Mouse (Mus musculus) skeletal muscle tissue, adult 2 months (tissue): ENCODE measurements around the gene Ang.

Experiments used
- DNase-seq: peaks from one replicate; pipeline ENCODE4 v3.0.0-alpha.2; 2012; ENCODE audit warnings: low read depth, low spot score

Ang gene

DNA sequence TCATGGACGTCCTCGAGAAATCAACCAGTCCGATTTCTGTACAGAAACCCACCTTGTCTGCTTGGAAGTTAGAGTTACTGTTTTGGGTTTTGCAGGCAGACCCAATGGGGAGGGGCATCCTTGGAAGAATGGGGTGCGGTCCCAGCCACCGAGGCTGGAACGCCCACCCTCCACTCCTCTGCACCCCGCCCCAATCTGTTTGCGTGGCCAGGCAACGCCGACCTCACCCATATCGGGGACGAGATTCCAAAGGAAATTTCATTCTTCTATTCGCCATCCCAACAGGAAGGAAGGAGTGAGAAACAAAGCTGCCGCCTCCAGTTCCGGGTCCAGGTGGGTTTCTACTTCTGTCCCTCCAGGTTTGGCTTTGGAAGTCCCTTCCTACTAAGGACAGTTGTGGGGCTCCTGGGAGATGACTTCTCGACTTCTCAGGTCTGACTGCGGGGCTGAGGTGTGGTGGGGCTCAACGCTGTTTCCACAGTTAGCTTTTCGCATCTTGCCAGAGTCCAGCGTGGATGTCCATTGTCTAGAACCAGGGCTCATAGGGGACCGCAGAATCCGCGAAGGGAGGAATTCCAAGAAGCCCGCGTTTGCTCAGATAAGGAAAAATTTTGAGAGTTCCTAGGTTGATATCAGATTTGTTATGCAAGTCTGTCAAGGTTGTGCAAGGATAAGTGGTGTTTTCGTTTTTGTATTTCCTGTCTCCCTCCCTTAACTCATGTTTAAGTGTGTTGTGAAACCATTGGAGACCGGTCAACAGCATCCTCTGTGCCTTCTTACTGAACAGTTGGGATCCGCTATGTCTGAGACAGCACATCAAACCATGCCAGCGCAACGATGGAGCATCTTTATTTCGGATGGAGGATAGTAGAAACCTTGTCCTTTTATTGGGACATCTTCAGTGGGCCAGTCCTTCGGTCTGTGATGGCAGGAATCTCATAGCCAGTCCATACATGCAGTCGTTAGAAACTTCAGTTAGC is at the start of gene Ang, which contains the start of gene Rnase4:
Gene Ang, plus strand, starts transcription at position 230 of the 980 bp plus-strand sequence.
Gene Rnase4, plus strand, starts transcription at position 157 of the 980 bp plus-strand sequence.
- peak; percentile 77 for DNase-seq

DNA sequence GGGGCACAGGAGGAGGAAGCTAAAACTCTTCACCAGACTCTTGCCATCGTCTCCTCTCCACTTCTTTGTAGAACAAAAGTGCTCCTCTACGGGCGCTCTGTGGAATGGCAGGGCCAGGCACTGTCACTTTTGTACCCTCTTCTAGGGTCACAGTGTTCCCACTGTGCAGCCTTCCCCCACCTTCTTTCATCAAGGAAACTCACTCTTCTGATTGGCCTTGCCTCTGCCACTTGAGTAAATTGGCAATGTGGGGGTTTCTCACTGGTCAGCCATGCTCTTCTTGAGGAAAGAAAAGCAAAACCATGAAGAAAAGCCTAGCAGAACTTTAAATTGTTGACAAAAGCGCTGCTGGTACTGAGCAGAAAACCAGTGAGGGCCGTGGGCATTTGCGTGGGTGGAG is 49.2 kb upstream of the Ang start, which contains the start of gene Rnase9:
Gene Rnase9, minus strand, starts transcription at position 101 of the 400 bp plus-strand sequence.
- no peak for DNase-seq

DNA sequence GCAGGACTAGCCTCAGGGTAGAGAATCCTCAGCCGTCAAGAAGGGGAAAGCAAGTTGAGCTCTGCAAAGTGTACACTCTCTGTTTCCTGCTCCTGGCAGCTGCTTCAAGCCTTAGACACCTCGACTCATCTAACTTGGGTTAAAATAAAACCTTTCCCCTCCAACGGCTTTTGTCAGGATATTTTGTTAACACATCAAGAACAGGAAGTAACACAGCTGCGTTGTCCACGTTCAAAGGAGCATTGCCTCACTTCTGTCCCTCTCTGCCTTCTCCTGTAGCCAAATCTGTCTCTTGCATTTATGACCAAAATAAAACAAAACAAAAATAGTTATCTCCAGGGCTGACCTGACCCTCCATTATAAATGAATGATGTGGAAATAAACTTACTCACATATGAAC is 43.1 kb upstream of the Ang start:
- no peak for DNase-seq

DNA sequence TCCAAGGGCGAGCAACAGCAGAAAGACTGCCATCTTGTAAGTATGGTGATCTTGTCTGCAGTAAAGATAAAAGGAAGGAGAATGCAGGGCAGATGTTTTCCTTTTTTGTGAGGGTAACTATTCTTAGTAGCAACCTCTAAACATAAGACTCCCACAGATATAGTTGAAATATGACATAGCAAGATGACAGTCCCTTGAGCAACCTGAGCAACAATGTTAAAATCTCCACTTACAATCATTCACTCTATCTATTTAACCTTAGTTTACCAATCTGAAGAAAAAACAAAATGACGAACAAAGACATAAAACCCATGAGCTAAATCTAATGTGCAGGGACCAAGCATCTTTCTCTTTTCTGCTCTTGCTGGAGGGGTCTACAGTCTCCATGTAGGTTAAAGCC is 40.9 kb upstream of the Ang start, which contains the start of gene Rnase11:
Gene Rnase11, minus strand, starts transcription at position 101 of the 400 bp plus-strand sequence.
- no peak for DNase-seq

DNA sequence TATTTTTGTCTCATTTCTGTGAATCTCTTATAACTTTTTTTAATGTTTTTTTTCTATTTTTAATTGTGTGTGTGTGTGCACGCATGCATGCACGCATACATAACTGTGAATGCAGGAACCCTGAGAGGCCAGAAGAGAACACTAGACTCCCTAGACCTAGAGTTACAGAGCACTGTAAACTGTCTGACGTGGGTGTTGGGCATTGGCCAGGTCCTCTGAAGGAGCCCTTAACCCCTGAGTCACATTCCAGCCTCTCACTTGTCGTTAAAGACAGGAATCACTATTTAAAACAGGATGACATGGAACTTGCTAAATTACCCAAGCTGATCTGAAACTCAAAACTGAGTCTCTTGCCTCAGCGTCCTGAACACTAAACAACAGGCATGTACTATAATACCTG is 39.0 kb upstream of the Ang start:
- DNase-seq, result no peak

DNA sequence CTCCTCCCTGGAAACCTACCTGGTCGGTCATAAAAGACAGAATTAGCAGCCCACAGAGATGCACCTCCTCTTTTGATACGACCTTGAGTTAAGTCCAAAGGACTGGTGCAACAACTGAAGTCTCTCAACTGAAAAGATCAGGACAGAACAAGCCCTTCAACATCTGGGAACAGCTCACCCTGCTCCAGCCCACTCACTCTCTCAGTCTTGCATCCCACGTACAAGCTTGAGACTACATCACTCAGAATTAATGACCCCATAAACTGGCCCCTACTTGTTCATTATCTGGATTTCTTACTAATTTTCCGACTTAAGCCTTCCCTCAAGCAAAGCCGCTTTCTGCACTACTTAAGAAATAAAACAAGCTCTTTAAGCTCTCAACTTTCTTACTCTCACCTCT is 37.8 kb upstream of the Ang start:
- no peak for DNase-seq

DNA sequence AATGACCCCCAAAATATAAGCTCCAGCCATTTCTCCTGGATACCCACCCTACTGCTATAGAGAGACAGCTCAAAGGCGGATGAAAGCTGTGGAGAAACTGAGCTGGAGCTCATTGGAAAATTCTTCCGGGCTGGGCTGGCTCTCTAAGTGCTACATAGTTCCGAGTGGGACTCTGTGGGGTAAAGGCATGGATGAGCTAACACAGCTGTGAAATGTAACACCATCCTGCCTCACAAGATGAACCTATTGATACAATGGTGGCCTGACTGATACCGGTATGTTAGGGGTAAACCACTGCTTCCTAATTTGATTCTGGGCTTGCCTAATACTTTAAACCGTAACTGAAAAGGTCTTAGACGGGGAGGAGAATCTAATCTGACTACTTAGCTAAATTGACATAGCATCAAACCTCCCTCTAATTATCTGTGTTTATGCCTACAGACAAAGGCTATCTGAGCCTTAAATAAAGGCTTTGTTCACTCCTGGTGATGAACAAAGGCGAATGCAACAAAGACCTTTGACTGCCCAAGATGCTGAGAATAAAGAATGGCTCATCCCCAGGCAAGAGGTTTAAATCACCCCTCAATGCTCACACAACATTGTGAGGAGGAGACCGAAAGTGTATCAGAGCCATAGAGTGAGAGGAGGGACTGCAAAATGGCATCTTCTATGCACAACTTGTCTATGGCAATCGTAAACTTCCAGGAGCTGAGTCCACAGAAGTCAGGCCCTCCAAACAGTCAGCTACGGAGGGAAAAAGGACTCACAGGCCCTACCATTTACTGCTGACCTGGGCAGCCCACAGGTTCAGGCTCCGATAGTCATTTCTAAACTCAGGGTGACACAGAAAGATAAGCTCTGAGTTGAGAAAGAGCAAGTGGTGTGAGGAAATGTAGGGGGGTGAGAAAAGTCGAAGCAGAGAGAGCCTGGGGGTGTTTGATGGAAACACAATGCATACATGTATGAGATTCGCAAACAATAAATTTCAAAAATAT is 36.4 kb upstream of the Ang start:
- no peak for DNase-seq

DNA sequence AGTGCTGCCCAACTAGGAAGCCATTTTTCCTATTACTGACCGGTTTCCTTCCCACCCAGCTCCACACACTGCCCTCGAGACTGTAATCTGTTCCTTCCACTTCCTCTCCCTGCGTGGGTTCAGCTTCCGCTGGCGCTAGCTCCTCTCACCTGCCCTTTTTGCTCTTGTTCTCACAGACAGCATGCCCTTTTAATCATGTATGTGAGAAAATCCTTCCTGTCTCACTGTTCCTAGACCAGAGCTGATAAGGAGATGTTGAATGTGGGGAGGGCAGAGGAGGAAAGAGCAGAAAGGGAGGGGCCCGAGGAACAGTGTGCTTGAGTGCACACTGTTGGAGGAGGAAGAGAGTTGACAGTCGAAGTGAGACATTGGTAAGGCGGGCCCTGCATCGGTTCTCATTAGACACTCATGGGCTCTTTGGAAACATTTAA is 33.5 kb upstream of the Ang start, which contains the start of gene Rnase12:
Gene Rnase12, minus strand, starts transcription at position 261 of the 431 bp plus-strand sequence.
- DNase-seq, result no peak

DNA sequence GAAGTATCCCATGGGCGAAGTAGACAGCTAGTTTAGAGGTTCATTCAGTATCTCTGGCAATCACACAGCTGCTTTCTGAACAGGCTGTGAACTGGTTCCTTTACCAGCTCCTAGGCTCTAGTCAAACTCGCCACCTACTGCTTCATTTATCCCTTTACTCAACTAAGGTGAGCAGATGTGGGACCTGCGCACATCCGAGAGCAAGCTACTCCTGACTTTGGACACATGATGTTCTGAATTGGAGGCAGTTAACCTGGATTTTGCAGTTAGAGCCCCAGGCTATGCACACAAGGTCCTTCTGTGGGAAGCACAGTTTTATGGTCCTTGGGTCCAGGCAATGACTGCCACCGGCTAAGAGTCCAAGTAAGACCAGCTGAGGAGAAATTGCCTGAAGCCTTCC is 30.2 kb upstream of the Ang start:
- DNase-seq, result no peak

DNA sequence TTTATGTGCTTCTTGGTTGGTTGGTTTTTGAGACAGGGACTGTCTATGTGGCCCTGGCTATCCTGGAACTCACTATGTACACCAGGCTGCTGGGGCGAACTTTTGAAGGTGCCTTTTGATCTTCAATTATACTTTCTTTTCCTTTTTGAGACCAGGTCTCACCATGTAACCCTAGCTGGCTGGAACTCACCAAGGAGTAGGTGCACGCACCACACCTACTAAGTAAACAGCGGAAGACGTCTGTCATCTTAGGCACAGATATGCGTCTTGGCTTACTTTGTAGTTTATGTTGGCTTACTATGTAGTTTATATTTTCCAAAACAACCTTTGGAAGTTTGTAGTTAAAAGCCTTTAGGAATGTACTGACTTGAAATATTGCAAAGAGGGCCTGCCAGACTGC is 22.0 kb upstream of the Ang start:
- no peak for DNase-seq

DNA sequence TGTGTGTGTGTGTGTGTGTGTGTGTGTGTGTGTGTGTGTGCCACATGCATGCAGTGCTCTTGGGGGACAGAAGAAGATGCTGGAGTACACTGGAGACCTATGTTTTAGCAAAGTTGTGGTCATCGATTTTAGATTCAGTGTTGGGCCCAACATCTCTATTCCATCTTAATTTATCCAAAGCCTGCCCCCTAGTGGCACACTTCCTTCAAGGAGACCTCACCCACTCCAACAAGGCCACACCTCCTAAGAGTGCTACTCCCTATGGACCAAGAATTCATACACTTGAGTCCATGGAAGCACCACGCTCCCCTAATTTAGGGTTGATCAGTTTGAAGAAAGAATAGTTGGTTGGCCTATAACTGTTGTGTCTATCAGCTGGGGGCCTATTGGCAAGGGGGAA is 21.3 kb upstream of the Ang start:
- DNase-seq, result no peak

DNA sequence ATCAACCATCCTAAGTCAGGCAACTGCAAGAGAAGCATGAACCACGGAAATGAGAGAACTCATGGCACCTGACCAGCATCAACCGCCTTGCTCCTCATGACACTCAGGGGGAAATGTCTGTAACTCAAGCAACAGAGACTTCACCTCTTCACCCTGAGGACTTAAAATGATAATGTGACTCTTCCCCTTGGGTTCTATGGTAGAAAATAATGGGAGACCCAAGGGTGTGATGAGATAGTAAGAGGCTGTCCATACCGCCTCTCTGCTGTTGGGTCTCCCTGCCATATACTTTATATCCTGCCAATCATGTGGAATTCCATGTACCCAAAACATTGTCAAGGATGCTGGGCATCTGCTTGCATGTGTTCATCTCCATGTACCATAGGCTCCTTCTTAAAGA is 16.6 kb upstream of the Ang start, which contains the start of gene Olfr750:
Gene Olfr750, minus strand, starts transcription at position 101 of the 400 bp plus-strand sequence.
- no peak for DNase-seq

DNA sequence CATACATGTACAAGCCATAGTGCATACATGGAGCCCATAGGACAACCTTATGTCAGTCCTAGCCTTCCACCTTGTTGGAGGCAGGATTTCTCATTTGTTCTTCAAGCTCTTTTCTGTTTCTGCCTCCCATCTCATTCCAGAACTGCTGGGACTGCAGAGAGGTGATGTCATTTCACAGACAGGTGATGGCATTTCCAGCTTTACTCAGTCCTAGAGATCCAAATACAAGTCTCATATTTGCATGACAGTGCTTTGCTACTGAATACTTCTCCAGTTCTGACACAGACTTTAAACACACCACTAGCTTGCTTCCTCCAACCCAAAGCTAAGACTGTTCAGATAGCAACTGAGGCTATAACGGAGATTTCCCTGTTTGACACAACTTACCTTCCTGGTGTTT is 11.8 kb upstream of the Ang start:
- DNase-seq, result no peak

DNA sequence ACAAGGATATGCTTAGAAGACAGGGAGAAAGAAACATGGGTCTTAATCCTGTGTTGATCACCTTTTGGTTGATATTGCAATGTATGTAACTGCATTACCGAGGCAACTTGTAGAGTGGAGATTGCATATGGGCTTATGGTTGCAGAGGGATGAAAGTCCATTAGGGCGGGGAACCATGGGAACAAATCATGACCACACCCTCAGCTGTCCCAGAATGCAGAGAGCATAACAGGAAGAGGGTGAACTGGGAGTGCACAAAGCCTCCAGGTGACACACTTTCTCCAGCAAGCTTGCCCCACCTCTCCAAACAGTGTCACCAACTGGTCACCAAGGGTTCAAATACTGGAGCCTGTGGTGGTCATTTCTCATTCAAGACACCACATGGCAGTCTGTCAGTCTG is 9.9 kb upstream of the Ang start:
- no peak for DNase-seq

DNA sequence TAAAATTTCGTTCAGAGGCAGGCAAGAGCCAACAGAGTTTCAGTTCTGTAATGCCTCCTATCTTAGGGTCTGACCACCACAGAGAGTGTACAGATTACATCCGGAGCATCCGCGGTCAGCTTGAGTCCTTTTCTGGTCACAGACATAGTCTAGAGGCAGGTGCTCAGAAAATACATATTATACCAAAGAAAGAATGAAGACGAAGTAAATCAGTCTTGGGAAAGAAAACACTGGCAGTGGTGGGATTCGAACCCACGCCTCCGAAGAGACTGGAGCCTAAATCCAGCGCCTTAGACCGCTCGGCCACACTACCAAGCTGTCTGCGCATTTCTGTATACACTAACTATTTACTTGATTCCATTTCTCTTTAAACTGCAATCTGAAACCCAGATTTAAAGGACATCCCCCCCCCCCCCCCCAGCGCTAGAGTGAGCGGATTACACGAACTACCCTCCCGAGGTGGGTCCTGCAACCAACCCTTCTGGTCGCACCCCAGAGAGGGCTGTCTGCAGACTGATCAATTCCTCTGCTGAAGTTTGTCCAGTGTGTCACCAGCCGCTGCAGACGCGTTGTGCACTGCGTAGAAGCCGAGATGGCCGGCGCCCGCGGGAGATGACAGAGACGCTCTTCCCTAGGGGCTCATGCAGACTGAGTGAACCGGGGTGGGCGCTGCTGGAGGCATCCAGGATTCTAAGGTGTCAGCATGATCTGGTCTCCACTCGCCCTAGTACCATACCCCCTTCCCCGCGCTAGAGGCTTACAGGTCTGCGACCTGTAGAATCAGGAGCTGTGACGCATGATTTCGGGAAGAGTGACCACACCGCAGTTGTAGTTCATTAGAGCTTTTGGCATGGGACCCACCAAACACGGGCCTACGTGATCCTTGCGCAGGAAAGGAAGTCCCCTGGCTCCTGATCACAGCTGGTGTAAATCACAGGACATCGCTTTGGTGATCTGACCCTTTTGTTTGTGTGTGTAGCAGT is 8.1 kb upstream of the Ang start:
- no peak for DNase-seq

DNA sequence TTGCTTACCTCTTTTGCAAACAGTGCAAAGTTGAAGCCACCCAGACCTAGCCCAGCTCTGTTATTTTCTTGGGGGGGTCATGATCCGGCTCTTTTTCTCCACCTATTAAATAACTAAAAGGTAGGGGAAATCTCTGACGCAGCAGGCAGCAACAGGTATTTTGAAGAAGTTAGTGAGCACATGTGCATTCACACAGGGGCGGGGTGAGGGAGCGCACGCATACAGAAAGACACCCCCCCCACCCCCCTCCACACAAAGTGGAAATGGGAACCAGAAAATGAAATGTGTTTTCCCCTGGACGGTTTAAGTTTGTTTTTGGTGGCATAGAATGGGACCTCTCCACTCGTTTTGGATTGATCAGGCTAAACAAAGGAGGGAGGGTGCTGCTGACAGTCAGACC is 7.1 kb upstream of the Ang start:
- no peak for DNase-seq

DNA sequence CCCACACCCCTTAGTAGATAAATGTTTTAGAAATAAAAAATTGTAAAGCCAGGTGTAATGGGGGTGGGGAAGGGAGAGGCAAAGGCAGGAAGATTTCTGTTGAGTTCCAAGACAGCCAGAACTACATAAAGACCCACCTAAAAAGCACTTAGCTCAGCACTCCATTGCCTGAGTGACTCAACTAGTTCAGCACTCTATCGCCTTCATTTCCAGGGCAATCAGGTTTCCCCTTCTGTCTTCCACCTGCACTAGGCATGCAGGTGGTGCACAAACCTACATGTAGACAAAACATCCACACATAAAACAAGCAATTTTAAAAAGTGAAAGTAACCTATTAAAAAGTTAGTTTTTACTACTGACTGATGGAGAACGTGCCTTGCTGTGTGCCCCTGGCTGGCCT is 5.9 kb upstream of the Ang start:
- DNase-seq, result no peak

DNA sequence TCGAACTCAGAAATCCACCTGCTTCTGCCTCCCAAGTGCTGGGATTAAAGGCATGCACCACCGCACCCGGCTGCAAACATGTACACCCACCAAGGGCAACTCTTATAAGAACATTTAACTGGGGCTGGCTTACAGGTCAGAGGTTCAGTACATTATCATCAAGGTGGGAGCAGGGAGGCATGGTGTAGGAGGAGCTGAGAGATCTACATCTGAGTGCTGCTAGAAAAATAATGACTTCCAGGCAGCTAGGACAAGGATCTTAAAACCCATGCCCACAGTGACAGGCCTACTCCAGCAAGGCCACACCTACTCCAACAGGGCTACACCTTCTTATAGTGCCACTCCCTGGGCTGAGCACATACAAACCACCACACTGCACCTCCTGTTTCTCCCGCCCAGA is 5.0 kb upstream of the Ang start:
- DNase-seq, result no peak

DNA sequence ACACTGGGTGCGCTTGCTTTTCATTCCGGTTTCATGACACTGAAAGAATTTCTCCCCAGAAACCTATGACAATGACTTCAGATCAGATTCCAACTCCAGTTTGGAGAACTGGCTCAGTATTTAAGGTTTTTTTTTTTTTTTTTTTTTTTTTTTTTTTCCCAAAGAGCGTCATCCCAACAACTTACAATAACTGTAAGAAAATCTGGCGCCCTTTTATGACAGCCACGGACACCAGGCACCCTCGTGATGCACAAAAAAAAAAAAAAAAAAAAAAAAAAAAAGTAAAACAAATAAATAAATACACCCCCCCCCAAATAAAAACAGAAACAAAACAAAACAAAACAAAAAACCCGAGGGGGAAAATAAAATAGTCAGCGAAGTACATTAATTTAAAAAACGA is 3.2 kb upstream of the Ang start:
- no peak for DNase-seq

DNA sequence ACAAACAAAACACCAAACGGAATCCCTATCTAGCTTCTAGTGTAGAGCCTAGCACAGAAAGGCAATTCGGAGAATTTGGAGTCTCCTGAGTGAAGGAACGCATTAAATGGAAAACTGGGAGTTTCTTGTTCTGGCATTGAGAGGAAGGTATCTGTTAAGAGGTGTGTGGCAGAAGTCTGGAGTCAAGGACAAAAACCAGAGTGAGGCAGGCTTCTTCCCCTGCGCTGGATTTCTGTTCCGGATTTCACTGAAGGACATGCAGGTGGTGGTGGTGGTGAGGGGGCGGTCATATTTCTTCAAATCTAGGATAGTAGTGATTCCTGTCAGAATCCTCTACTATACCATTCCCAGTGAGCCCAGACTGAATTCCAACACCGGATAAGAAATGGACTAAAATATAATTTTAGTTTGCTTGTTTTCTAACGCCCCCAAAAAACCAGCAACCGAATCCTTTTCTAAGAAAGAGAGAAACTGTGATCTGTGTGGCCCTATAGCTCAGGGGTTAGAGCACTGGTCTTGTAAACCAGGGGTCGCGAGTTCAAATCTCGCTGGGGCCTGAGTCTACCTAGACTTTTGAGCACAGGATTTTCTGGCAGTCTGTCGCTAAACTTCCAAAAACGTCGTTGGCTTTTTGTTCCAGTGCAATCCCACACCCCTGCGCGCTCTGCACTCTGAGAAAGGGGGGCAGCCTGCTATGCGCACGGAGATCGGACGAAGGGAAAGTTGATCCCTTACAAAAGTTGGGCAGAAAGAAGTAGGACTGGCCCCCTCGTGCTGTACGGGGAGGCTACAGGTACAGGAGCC is 2.6 kb upstream of the Ang start:
- DNase-seq, result peak; percentile 81
